Mouse (Mus musculus): ENCODE measurements around the gene Mfsd4b5.
"Not testable (repeated sequence)": the region's sequence is repeated elsewhere in the genome, so short reads cannot be mapped to it uniquely, and the experiment has no call there.

Gene Mfsd4b5

DNA sequence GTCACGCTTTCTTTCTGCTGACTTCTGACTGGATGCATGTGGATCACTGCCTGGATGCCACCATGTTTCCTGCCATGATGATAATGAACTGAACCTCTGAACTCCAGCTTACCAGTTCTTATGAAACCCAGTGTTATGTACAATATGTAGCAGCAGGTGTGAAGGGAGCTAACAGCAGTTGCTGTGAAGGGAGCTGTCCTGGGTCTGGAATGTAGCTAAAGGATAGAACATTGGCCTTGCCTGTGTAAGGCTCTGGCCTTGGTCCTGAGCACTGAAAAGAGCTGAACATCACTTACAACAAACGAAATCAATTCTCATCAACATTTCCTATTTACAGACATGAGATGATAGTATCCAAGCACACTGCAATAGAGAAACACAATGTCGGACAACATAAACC, 18.9 kb downstream of the Mfsd4b5 start:
- no peak for DNase-seq (ENCODE audit: low read depth, low spot score)

DNA sequence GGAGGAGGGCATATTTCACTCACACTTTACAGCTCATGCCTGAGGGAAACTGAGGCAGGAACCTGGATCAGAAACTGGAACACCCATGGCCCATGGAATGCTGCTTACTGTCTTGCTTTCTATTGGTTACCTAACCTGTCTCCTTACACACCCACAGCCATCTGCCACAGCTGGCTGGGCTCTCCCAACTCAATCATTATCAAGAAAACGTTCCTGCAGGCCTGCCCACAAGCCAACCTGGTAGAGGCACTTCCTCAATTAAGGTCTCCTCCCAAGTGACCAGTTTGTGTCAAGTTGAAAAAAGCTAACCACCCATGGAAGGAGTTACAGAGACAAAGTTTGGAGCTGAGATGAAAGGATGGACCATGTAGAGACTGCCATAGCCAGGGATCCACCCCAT, 24.5 kb downstream of the Mfsd4b5 start:
- DNase-seq (ENCODE audit: low read depth, low spot score) = no peak

DNA sequence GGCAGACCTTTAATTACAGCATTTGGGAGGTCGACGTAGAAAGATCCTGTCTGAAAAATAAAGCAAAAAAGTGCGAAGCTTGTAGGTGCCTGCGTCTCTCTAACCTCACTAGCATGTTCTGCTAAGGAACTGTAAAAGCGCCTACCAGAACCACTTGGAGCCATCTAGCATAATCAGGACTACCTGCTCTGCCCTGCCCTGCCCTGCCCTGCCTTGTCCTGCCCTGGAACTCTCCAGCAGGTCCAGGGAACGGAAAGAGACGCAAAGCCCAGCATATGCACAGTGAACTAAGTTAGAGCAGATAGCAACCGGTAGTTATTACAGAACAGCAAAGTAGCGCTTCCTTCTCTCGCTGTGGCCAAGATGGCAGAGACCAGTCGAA, 26.0 kb downstream of the Mfsd4b5 start:
- no peak for DNase-seq (ENCODE audit: low read depth, low spot score)

DNA sequence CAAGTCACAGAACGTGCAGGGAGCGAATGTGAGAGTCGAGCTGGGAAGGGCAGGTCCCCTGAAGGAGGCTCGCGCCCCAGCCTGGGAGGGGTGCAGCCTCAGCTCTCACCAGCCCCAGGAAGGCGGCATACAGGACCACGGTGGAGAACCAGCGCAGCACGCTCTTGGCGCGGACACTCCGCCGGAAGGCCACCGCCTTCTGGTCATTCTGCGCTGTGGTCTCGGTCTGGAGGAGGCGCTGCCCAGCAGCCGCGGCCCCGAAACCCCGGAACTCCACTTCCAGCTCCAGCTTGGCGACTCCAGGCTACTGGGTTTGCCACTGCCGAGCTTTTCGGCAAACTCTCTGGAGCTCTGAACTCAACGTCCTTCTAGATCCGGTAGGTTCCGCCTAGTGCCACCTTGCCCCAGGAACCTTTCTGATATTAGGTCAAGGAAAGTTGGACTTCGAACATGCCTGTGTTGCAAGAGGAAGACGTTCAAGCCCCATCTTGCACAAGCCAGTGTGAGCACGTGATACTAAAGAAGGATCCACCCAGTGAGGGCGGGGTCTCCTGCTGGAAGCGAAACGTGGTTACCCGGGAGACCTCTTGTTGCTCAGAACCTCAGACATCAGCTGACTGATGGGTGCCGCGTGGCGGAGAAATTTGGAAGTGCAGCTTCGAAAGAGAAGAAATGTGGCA, 26.5 kb downstream of the Mfsd4b5 start, which contains the start of gene Mfsd4b3:
Mfsd4b3 (minus strand) TSS at position 393 of the 680 bp plus-strand sequence.
- peak; percentile 51 for DNase-seq (ENCODE audit: low read depth, low spot score)

DNA sequence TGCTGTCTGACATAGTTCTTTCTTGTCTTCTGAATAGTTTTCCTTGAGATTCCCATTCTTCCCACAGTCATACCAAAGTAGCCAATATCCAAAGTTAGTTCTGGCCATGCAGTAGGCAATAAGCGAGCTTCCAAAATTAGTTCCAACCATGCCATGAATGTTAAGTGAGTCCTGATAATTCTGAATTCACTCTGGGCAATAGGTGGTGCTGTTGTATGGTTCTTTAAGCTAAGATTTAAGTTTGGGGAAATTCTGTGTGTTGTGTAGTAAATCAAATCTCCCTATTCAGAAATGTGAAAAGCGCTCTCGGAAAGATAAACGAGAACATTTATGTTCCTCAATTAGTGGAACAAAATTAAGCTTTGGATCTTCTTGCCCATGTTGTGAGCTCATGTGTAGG, 28.2 kb downstream of the Mfsd4b5 start:
- no peak for DNase-seq (ENCODE audit: low read depth, low spot score)

DNA sequence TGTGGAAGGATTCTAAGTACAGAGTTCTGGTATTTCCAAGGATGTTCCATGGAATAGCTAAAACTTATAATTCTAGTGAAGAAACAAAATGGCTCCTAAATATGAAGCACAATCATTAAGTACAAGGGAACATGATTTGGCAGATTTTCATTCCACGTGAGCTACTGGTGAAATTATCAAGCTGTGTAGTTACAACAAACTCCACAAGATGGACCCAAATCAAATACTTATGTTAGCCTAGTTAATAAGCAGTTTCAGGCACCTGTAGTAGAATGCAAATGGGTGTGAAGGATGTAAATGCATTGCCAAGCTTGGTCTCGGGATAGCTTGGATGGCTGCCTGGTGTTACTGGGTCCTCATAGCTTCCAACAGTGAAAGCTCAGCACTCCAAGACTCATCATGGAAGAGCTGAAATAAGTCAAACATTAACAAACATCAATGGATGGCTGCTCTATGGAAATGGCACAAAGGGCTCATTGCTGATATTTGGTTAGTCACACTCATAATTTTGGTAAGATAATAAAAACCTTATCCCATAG, 30.0 kb downstream of the Mfsd4b5 start:
- no peak for DNase-seq (ENCODE audit: low read depth, low spot score)

DNA sequence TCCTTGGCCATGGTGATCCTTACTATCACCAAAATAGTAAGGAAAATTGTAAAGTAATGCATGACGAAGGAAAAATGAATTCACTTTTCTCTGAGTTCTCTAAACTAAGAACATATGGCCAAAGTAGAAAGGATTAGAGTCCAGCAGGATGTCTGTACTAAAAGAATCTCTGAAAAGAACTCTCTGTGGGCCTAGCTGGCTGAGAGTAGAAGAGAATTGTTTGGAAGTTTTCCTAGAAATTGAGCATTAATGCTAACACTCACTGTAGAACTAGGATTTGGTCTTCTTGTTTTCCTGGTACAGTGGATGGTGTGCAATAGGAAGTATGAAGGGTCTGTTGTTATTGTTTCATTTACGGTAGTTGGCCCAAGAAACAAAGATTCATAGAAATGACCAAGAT, 31.3 kb downstream of the Mfsd4b5 start:
- DNase-seq (ENCODE audit: low read depth, low spot score) = no peak

DNA sequence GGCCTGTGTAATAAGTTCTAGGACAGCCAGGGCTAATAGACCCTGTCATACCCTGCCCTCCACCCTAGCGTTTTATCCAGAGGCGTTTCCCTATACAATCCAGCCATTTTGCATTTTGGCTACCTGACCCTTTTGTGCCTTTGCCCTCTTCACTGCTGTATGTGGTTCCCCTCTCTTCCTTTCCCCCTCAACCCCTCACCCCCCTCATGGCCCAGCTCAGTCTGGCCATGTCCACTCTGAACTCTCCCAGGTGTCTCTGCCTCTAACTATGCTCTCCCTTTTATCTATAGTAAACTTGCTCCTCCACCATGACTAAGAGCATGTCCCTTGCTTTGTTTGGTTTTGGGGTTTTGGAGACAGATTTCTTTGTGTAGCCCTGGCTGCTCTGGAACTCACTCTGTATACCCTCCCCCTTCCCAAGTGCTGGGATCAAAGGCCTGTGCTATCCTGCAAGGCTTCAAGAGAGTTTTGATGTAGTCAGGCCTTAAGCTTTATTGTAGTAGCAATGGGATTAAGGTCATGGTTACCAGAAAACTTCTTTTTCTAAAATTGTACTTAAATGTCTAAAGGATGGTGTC, 37.0 kb downstream of the Mfsd4b5 start:
- no peak for DNase-seq (ENCODE audit: low read depth, low spot score)

DNA sequence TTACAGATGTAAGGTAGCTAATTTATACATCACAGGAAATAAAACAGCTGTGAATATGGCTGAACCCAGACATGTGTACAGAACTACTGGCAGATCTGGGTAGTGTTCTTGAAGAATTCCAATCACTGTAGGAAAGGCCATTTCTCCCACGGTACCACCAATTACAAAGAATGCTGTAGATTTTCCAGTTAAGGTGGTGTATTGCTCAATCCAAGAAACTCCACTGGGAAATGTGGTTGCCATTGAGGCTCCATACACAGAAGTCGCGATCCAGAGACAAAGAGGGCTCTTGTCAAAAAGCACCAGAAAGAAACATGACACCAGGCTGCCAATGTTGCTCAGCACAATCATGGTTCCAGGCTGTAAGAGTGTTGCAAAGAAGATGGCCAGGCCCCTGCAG, 39.3 kb downstream of the Mfsd4b5 start:
- not testable (repeated sequence) for DNase-seq (ENCODE audit: low read depth, low spot score)

DNA sequence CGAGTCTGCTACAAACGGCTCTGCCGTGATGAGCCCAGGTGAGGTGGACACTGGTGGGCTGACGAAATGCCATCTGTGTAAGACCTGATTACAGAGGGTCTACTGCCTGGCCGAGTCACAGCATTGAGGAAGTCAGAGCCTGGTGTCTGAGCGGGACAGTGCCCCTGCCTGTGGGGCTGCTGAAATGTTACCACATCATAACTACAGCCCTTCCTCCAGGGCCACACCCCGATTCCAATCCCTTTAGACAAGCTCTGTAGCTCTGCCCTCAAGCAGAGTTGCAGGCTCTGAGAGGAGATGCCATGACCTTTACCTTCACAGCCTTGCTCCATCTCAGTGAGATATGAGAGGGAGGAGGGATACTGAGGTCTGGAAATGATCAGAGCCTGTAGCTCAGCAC, 49.9 kb downstream of the Mfsd4b5 start:
- no peak for DNase-seq (ENCODE audit: low read depth, low spot score)

DNA sequence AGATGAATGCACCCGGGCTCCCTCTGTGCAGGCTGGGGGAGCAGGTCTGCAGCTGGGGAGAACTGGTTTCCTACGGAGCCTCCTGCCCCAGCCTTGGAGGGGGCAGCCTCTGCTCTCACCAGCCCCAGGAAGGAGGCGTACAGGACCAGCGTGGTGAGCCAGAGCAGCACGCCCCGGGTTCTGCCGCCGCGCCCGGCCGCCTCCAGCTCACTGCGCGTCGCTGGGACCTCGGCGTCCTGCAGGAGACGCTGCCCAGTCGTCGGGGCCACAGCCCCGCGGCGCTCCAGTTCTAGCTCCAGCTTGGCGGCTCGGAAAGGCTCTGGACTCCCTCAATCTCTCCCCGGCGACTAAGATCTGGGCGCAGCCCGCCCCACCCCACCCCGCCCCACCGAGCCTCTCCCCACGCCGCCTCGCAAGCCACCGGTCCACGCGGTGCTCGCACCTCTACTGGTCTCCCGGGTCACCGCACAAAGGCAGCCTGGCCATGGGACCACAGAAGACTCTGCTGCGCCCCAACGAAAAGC, 59.8 kb downstream of the Mfsd4b5 start, which contains the start of gene Mfsd4b2:
Mfsd4b2 (minus strand) TSS at position 308 of the 524 bp plus-strand sequence.
- no peak for DNase-seq (ENCODE audit: low read depth, low spot score)

DNA sequence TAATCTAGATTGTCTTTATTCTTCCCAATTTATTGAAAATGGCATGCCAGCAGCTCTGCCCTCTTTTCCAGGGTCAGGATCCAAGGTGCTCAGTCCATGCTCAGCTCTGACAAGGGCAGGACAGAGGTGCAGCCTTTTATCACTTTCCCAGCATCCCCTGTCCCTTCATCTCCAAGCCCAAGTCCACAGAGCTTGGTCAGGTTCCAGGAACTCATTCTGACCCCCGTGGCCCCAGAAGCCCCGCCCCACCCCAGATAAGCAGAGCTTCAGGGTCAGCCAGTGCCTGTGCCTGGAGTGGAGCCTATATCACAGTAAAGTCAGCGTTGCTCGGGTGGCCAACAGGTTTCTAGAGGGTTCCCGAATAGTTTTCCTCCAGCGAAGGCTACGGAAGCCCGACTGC, 61.9 kb downstream of the Mfsd4b5 start:
- not testable (repeated sequence) for DNase-seq (ENCODE audit: low read depth, low spot score)

DNA sequence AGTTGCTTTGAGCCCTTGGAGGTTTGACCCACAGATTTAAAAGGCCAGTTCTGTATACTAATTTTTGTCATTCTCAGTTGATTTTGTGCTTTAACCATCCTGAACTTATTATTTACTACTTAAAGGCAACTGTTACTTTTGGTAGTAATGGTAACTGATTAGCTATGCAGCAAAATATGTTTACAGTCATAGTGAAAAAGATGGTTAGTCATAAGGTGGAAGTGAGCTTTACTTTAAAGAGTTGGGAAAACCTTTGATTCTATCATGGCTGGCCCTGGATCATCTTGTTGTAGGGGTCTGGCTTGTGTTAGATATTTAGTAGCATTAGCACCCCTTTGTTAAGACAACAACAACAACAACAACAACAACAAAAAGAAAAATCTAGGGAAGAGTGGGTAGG, 73.8 kb downstream of the Mfsd4b5 start:
- DNase-seq (ENCODE audit: low read depth, low spot score) = no peak

DNA sequence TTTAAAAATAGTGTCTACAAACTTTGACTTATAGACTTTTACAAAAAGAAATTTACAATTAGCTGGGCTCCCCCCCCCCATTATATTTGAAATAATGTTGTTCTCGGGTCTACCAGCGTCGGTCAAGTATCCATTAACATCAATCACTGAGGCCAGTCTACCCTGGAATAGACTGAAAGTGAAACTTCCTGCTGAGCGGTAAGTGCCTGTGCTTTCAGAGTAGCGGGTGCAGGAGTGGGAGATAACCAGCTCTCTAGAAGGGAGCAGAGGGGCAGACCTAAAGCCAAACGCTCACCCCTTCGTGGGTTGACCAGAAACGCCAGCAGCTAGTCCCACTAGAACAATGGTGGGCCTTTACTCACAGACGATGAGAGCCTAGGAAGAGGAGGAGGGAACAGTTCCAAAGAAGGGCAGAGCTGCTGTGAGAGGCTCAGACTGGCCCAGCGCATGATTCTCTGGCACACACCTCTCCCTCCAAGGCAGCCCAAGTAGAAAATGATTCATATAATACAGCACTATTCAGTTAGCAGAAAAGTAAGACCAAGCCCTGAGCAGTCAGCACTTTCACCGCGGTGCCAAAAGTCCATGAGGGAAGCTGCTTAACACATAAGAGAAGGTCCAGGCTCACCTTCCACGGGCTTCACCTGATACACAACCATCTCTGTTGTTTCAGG, 77.5 kb downstream of the Mfsd4b5 start:
- DNase-seq (ENCODE audit: low read depth, low spot score) = no peak
